ENCODE assay signal across 9 mouse cellular contexts in genomic region chr15:79098868-79099267, GRCm38 (mm10). TPM values are rescaled to one million over a fixed set of nuclear protein-coding genes. Genes with fewer than 3 reads are reported as not detected.
DNase-seq lines count a peak whose midpoint lies in the region; ATAC-seq and TF ChIP-seq lines count a peak whose summit lies in the region.
"Had no signal": no experiment of that assay in that cellular context is flagged by ENCODE, and none has a peak within 500 bp of the region (broad histone marks: within the 10 kb centered on the region; RNA-seq: fewer than 3 reads in every experiment).

No protein-coding gene starts in this region.

- no peak overlapping the region for H3K4me3 ChIP-seq in liver, adult 2 months (ENCODE audit: insufficient read depth, low read depth, low read length)
- H3K4me3 ChIP-seq in limb, embryonic 12.5 days (replicated peaks) = no peak overlapping the region
- no peak overlapping the region for H3K4me3 ChIP-seq in stomach, embryonic 14.5 days (ENCODE audit: low read depth, low read length)
- no peak overlapping the region for H3K4me3 ChIP-seq in midbrain, postnatal 0 days (ENCODE audit: low read depth, low read length)
- no peak overlapping the region for H3K4me3 ChIP-seq in midbrain, embryonic 13.5 days (replicated peaks)
- H3K4me3 ChIP-seq: midbrain, embryonic 10.5 days had no signal

- H3K36me3 ChIP-seq in liver, adult 2 months (ENCODE audit: control insufficient read depth, insufficient read depth, low read length) = peaks cover 7% of the 10 kb centered on the region; the same call in 1 of the 2 replicates
- peaks cover 24% of the 10 kb centered on the region for H3K36me3 ChIP-seq in limb, embryonic 12.5 days
- peaks cover 16% of the 10 kb centered on the region for H3K36me3 ChIP-seq in stomach, embryonic 14.5 days (ENCODE audit: control insufficient read depth, insufficient read depth, low read length)
- H3K36me3 ChIP-seq in midbrain, postnatal 0 days (ENCODE audit: insufficient read depth, low read length) = peaks cover 15% of the 10 kb centered on the region
- H3K36me3 ChIP-seq in midbrain, embryonic 13.5 days = peaks cover 28% of the 10 kb centered on the region

- intact Hi-C loops in heart, postnatal 14 days (cut with DNase I) = loop anchor here (2.0 kb wide), 1 partner anchor 14 kb away; no protein-coding TSS in a partner anchor

- no peaks in the 10 kb centered on the region for H3K27me3 ChIP-seq in liver, adult 2 months (ENCODE audit: control insufficient read depth, insufficient read depth, low read length)
- no peaks in the 10 kb centered on the region for H3K27me3 ChIP-seq in limb, embryonic 12.5 days
- no peaks in the 10 kb centered on the region for H3K27me3 ChIP-seq in stomach, embryonic 14.5 days (ENCODE audit: control insufficient read depth, insufficient read depth, low read length)
- no peaks in the 10 kb centered on the region for H3K27me3 ChIP-seq in midbrain, postnatal 0 days (ENCODE audit: insufficient read depth, low read length)
- H3K27me3 ChIP-seq in midbrain, embryonic 13.5 days = no peaks in the 10 kb centered on the region

- no peak for ATAC-seq in limb, embryonic 12.5 days (ENCODE audit: insufficient number of reproducible peaks, insufficient read depth, low FRiP score, low TSS enrichment, low read depth)
- no peak for ATAC-seq in stomach, embryonic 14.5 days (ENCODE audit: insufficient number of reproducible peaks, insufficient read depth, low FRiP score, low read depth)
- ATAC-seq in midbrain, postnatal 0 days (ENCODE audit: low FRiP score) = no peak
- no peak for ATAC-seq in midbrain, embryonic 13.5 days

- H3K4me1 ChIP-seq in liver, adult 2 months (ENCODE audit: control insufficient read depth, insufficient read depth, low read length) = peaks cover 12% of the 10 kb centered on the region
- peaks cover 27% of the 10 kb centered on the region for H3K4me1 ChIP-seq in limb, embryonic 12.5 days (replicated peaks)
- H3K4me1 ChIP-seq in stomach, embryonic 14.5 days (ENCODE audit: control insufficient read depth, insufficient read depth, low read length) = peaks cover 17% of the 10 kb centered on the region
- H3K4me1 ChIP-seq in midbrain, postnatal 0 days (ENCODE audit: insufficient read depth, low read length) = no peaks in the 10 kb centered on the region
- no peaks in the 10 kb centered on the region for H3K4me1 ChIP-seq in midbrain, embryonic 13.5 days (replicated peaks)

- no peak for TF ChIP-seq POLR2A in liver, adult 2 months (IDR thresholded peaks at IDR 0.05; ENCODE audit: extremely low read depth, insufficient read depth, low read length)

- no peak for DNase-seq in liver, adult 2 months (ENCODE audit: extremely low read depth, low read depth, low spot score)
- no peak for DNase-seq in liver
- peak; percentile 40 to 41 for DNase-seq in heart, postnatal 14 days
- DNase-seq in midbrain, postnatal 0 days (ENCODE audit: low spot score) = no peak
- DNase-seq in cerebellum, adult 18-20 months = no peak

- 67% methylated on average over 7 of the region's 7 CpGs for WGBS in liver, adult 2 months
- WGBS in limb, embryonic 12.5 days = 64% methylated on average over 7 of the region's 7 CpGs
- WGBS in stomach, embryonic 14.5 days = 59% methylated on average over 7 of the region's 7 CpGs
- WGBS in midbrain, postnatal 0 days = 57% methylated on average over 7 of the region's 7 CpGs
- WGBS in midbrain, embryonic 13.5 days = 56% methylated on average over 7 of the region's 7 CpGs

- peak overlapping the region; percentile 44 for H3K27ac ChIP-seq in liver, adult 2 months (replicated peaks; ENCODE audit: insufficient read depth, low read depth, low read length)
- H3K27ac ChIP-seq in limb, embryonic 12.5 days = 0 out of 2 replicates have a peak overlapping the region, but pooled peaks have one; percentile 4
- H3K27ac ChIP-seq in stomach, embryonic 14.5 days (ENCODE audit: low read length) = peak overlapping the region; percentile 84; the same call in 1 of the 2 replicates
- H3K27ac ChIP-seq in midbrain, postnatal 0 days (ENCODE audit: low read depth, low read length) = no peak overlapping the region
- no peak overlapping the region for H3K27ac ChIP-seq in midbrain, embryonic 13.5 days

- H3K9me3 ChIP-seq in limb, embryonic 12.5 days = no peaks in the 10 kb centered on the region
- H3K9me3 ChIP-seq in stomach, embryonic 14.5 days (ENCODE audit: control insufficient read depth, low read depth, low read length) = no peaks in the 10 kb centered on the region
- H3K9me3 ChIP-seq in midbrain, postnatal 0 days (ENCODE audit: low read length) = no peaks in the 10 kb centered on the region
- H3K9me3 ChIP-seq in midbrain, embryonic 13.5 days = no peaks in the 10 kb centered on the region
- H3K9me3 ChIP-seq: midbrain, embryonic 10.5 days had no signal

- no peak overlapping the region for H3K4me2 ChIP-seq in limb, embryonic 12.5 days
- H3K4me2 ChIP-seq in stomach, embryonic 14.5 days (replicated peaks; ENCODE audit: low read depth, low read length) = no peak overlapping the region
- no peak overlapping the region for H3K4me2 ChIP-seq in midbrain, postnatal 0 days (ENCODE audit: low read depth, low read length, poor library complexity, severe bottlenecking)
- H3K4me2 ChIP-seq in midbrain, embryonic 13.5 days (replicated peaks) = no peak overlapping the region

- H3K79me2 ChIP-seq in liver, adult 2 months (ENCODE audit: control insufficient read depth, insufficient read depth, low read length) = no peaks in the 10 kb centered on the region

- no peak for TF ChIP-seq CTCF in liver, adult 2 months (IDR thresholded peaks at IDR 0.05; ENCODE audit: low read depth, low read length)
- TF ChIP-seq CTCF in midbrain, postnatal 0 days (IDR thresholded peaks at IDR 0.05) = no peak

- no peak overlapping the region for H3K9ac ChIP-seq in liver, adult 2 months (ENCODE audit: low read depth, low read length)
- H3K9ac ChIP-seq in limb, embryonic 12.5 days (replicated peaks) = no peak overlapping the region
- no peak overlapping the region for H3K9ac ChIP-seq in stomach, embryonic 14.5 days (replicated peaks; ENCODE audit: low read depth, low read length)
- no peak overlapping the region for H3K9ac ChIP-seq in midbrain, postnatal 0 days (replicated peaks; ENCODE audit: low read length, poor library complexity, severe bottlenecking)
- no peak overlapping the region for H3K9ac ChIP-seq in midbrain, embryonic 13.5 days (replicated peaks)

RNA-seq across cellular contexts. Expression of gene Micall1, which starts 9.8 kb away (rescaled TPM):
- total RNA-seq in liver, adult 2 months (2014; rRNA removed) = 3.0 and 3.3 TPM in 2 replicates
- 6.2 and 8.9 TPM in 2 replicates for polyA plus RNA-seq in liver, adult 2 months (2012; rRNA removed)
- 10 to 100 TPM; 61.2 to 64.9 TPM for total RNA-seq in heart, postnatal 14 days (2021)
- polyA plus RNA-seq in limb, embryonic 12.5 days (2016; fragmentation: Nextera tagmentation; extraction: Ambion mirVana) = 12.2 and 13.0 TPM in 2 replicates
- polyA plus RNA-seq in stomach, embryonic 14.5 days (2014; fragmentation: Nextera tagmentation; extraction: Ambion mirVana) = 12.1 and 12.5 TPM in 2 replicates
- 33.4 and 35.5 TPM in 2 replicates for total RNA-seq in midbrain, postnatal 0 days (2014; rRNA removed)
- 8.9 and 10.3 TPM in 2 replicates for polyA plus RNA-seq in midbrain, postnatal 0 days (2015; fragmentation: Nextera tagmentation; extraction: Ambion mirVana)
- 8.6 and 9.5 TPM in 2 replicates for polyA plus RNA-seq in midbrain, embryonic 13.5 days (2015; fragmentation: Nextera tagmentation; extraction: Ambion mirVana)

RNA-seq across cellular contexts. Expression of gene Eif3l, which starts 23.9 kb away (rescaled TPM):
- 82.1 and 94.2 TPM in 2 replicates for total RNA-seq in liver, adult 2 months (2014; rRNA removed)
- 98.3 and 103 TPM in 2 replicates for polyA plus RNA-seq in liver, adult 2 months (2012; rRNA removed)
- total RNA-seq in heart, postnatal 14 days (2021) = 10 to 100 TPM; 73.8 to 81.1 TPM
- 232 and 241 TPM in 2 replicates for polyA plus RNA-seq in limb, embryonic 12.5 days (2016; fragmentation: Nextera tagmentation; extraction: Ambion mirVana)
- 218 and 224 TPM in 2 replicates for polyA plus RNA-seq in stomach, embryonic 14.5 days (2014; fragmentation: Nextera tagmentation; extraction: Ambion mirVana)
- total RNA-seq in midbrain, postnatal 0 days (2014; rRNA removed) = 197 and 205 TPM in 2 replicates
- 160 and 168 TPM in 2 replicates for polyA plus RNA-seq in midbrain, postnatal 0 days (2015; fragmentation: Nextera tagmentation; extraction: Ambion mirVana)
- 180 and 186 TPM in 2 replicates for polyA plus RNA-seq in midbrain, embryonic 13.5 days (2015; fragmentation: Nextera tagmentation; extraction: Ambion mirVana)

RNA-seq across cellular contexts. Expression of gene Ankrd54, which starts 36.2 kb away (rescaled TPM):
- total RNA-seq in liver, adult 2 months (2014; rRNA removed) = 5.1 and 6.4 TPM in 2 replicates
- 22.5 and 27.1 TPM in 2 replicates for polyA plus RNA-seq in liver, adult 2 months (2012; rRNA removed)
- total RNA-seq in heart, postnatal 14 days (2021) = 1 to 10 TPM; 8.7 to 9.4 TPM
- 63.7 and 67.1 TPM in 2 replicates for polyA plus RNA-seq in limb, embryonic 12.5 days (2016; fragmentation: Nextera tagmentation; extraction: Ambion mirVana)
- 42.7 and 44.1 TPM in 2 replicates for polyA plus RNA-seq in stomach, embryonic 14.5 days (2014; fragmentation: Nextera tagmentation; extraction: Ambion mirVana)
- 53.5 and 57.5 TPM in 2 replicates for total RNA-seq in midbrain, postnatal 0 days (2014; rRNA removed)
- 44.5 and 45.5 TPM in 2 replicates for polyA plus RNA-seq in midbrain, postnatal 0 days (2015; fragmentation: Nextera tagmentation; extraction: Ambion mirVana)
- 52.6 and 56.4 TPM in 2 replicates for polyA plus RNA-seq in midbrain, embryonic 13.5 days (2015; fragmentation: Nextera tagmentation; extraction: Ambion mirVana)

RNA-seq across cellular contexts. Expression of gene Polr2f, which starts 41.9 kb away (rescaled TPM):
- total RNA-seq in liver, adult 2 months (2014; rRNA removed) = 29.2 and 36.0 TPM in 2 replicates
- 29.9 and 33.8 TPM in 2 replicates for polyA plus RNA-seq in liver, adult 2 months (2012; rRNA removed)
- total RNA-seq in heart, postnatal 14 days (2021) = 100 to 1,000 TPM; 111 to 116 TPM
- 353 and 382 TPM in 2 replicates for polyA plus RNA-seq in limb, embryonic 12.5 days (2016; fragmentation: Nextera tagmentation; extraction: Ambion mirVana)
- 367 and 376 TPM in 2 replicates for polyA plus RNA-seq in stomach, embryonic 14.5 days (2014; fragmentation: Nextera tagmentation; extraction: Ambion mirVana)
- total RNA-seq in midbrain, postnatal 0 days (2014; rRNA removed) = 59.7 and 67.5 TPM in 2 replicates
- polyA plus RNA-seq in midbrain, postnatal 0 days (2015; fragmentation: Nextera tagmentation; extraction: Ambion mirVana) = 341 and 344 TPM in 2 replicates
- 295 and 296 TPM in 2 replicates for polyA plus RNA-seq in midbrain, embryonic 13.5 days (2015; fragmentation: Nextera tagmentation; extraction: Ambion mirVana)

RNA-seq across cellular contexts. Expression of gene 1700088E04Rik, which starts 42.2 kb away (rescaled TPM):
- 0.65 and 0.67 TPM in 2 replicates for total RNA-seq in liver, adult 2 months (2014; rRNA removed)
- polyA plus RNA-seq in liver, adult 2 months (2012; rRNA removed) = 0.25 and 0.65 TPM in 2 replicates
- total RNA-seq in heart, postnatal 14 days (2021) = 1 to 10 TPM; 1.3 to 2.7 TPM
- 4.1 and 8.4 TPM in 2 replicates for polyA plus RNA-seq in limb, embryonic 12.5 days (2016; fragmentation: Nextera tagmentation; extraction: Ambion mirVana)
- polyA plus RNA-seq in stomach, embryonic 14.5 days (2014; fragmentation: Nextera tagmentation; extraction: Ambion mirVana) = 8.7 TPM in 2 replicates
- 9.5 and 11.7 TPM in 2 replicates for total RNA-seq in midbrain, postnatal 0 days (2014; rRNA removed)
- polyA plus RNA-seq in midbrain, postnatal 0 days (2015; fragmentation: Nextera tagmentation; extraction: Ambion mirVana) = 15.9 and 21.6 TPM in 2 replicates
- polyA plus RNA-seq in midbrain, embryonic 13.5 days (2015; fragmentation: Nextera tagmentation; extraction: Ambion mirVana) = 14.0 and 16.6 TPM in 2 replicates

Comparison
In these comparisons a context has a peak if more than half of its experiments do, and no peak if none do; other contexts are left out.
1. DNase-seq: peak in heart, postnatal 14 days (2 of 2); none in liver, adult 2 months (single experiment), liver (single experiment), midbrain, postnatal 0 days (single experiment) and cerebellum, adult 18-20 months (0 of 2).
2. H3K27ac ChIP-seq: peak in liver, adult 2 months (single experiment), limb, embryonic 12.5 days (single experiment) and stomach, embryonic 14.5 days (single experiment); none in midbrain, postnatal 0 days (single experiment) and midbrain, embryonic 13.5 days (single experiment).